Mouse (Mus musculus): ENCODE measurements around the gene Adcy5. TPM values are rescaled to one million over a fixed set of nuclear protein-coding genes. Genes with fewer than 3 reads are reported as not detected.

The Adcy5 gene
- polyA plus RNA-seq, 1 experiment = 2.0 TPM

- TF ChIP-seq POLR2A (IDR thresholded peaks at IDR 0.05; ENCODE audit: borderline replicate concordance, control insufficient read depth, low read depth, low read length) (no peak), CTCF (IDR thresholded peaks at IDR 0.05; ENCODE audit: control insufficient read depth, insufficient read depth, low read length) (no peak)
- Histone ChIP-seq H3K4me1 (ENCODE audit: control insufficient read depth, insufficient read depth, low read length) (no peaks in the 10 kb centered on the region), H3K4me3 (replicated peaks; ENCODE audit: control insufficient read depth, low read depth, low read length) (no peak overlapping the region), H3K27ac (ENCODE audit: control insufficient read depth, insufficient read depth, low read depth, low read length, poor library complexity) (no peak overlapping the region)
- 85% methylated on average over 5 of the region's 5 CpGs for WGBS
Measured at GRCm38 (mm10) chr16:35215498-35215897, 60.8 kb downstream of the Adcy5 start.

- 79% methylated on average over 6 of the region's 6 CpGs for WGBS
- no peak overlapping the region for H3K27ac ChIP-seq (ENCODE audit: control insufficient read depth, insufficient read depth, low read depth, low read length, poor library complexity)
- H3K4me1 ChIP-seq (ENCODE audit: control insufficient read depth, insufficient read depth, low read length) = no peaks in the 10 kb centered on the region
- no peak for TF ChIP-seq POLR2A (IDR thresholded peaks at IDR 0.05; ENCODE audit: borderline replicate concordance, control insufficient read depth, low read depth, low read length)
- no peak for TF ChIP-seq CTCF (IDR thresholded peaks at IDR 0.05; ENCODE audit: control insufficient read depth, insufficient read depth, low read length)
- H3K4me3 ChIP-seq (replicated peaks; ENCODE audit: control insufficient read depth, low read depth, low read length) = no peak overlapping the region
Measured at GRCm38 (mm10) chr16:35216826-35217491, 62.3 kb downstream of the Adcy5 start.

- TF ChIP-seq POLR2A (IDR thresholded peaks at IDR 0.05; ENCODE audit: borderline replicate concordance, control insufficient read depth, low read depth, low read length) = no peak
- no peak for TF ChIP-seq CTCF (IDR thresholded peaks at IDR 0.05; ENCODE audit: control insufficient read depth, insufficient read depth, low read length)
- 81% methylated on average over 5 of the region's 5 CpGs for WGBS
Measured at GRCm38 (mm10) chr16:35220412-35220811, 65.7 kb downstream of the Adcy5 start.

GRCm38 (mm10) chr16:35221581-35221980, 66.9 kb downstream of the Adcy5 start:
- H3K27ac ChIP-seq (ENCODE audit: control insufficient read depth, insufficient read depth, low read depth, low read length, poor library complexity) = no peak overlapping the region
- WGBS = 79% methylated on average over 4 of the region's 4 CpGs
- H3K4me1 ChIP-seq (ENCODE audit: control insufficient read depth, insufficient read depth, low read length) = no peaks in the 10 kb centered on the region
- H3K4me3 ChIP-seq (replicated peaks; ENCODE audit: control insufficient read depth, low read depth, low read length) = no peak overlapping the region
- TF ChIP-seq CTCF (IDR thresholded peaks at IDR 0.05; ENCODE audit: control insufficient read depth, insufficient read depth, low read length) = no peak
- no peak for TF ChIP-seq POLR2A (IDR thresholded peaks at IDR 0.05; ENCODE audit: borderline replicate concordance, control insufficient read depth, low read depth, low read length)

More at GRCm38 (mm10) chr16:35220412-35220811, 65.7 kb downstream of the Adcy5 start:
- Histone ChIP-seq H3K4me1 (ENCODE audit: control insufficient read depth, insufficient read depth, low read length) (no peaks in the 10 kb centered on the region), H3K4me3 (replicated peaks; ENCODE audit: control insufficient read depth, low read depth, low read length) (no peak overlapping the region), H3K27ac (ENCODE audit: control insufficient read depth, insufficient read depth, low read depth, low read length, poor library complexity) (no peak overlapping the region)

GRCm38 (mm10) chr16:35223930-35224329, 69.3 kb downstream of the Adcy5 start:
- TF ChIP-seq CTCF (IDR thresholded peaks at IDR 0.05; ENCODE audit: control insufficient read depth, insufficient read depth, low read length) = no peak
- no peak for TF ChIP-seq POLR2A (IDR thresholded peaks at IDR 0.05; ENCODE audit: borderline replicate concordance, control insufficient read depth, low read depth, low read length)
- no peak overlapping the region for H3K27ac ChIP-seq (ENCODE audit: control insufficient read depth, insufficient read depth, low read depth, low read length, poor library complexity)
- H3K4me1 ChIP-seq (ENCODE audit: control insufficient read depth, insufficient read depth, low read length) = no peaks in the 10 kb centered on the region
- H3K4me3 ChIP-seq (replicated peaks; ENCODE audit: control insufficient read depth, low read depth, low read length) = no peak overlapping the region
- WGBS = 47% methylated on average over 4 of the region's 4 CpGs

GRCm38 (mm10) chr16:35224716-35225115, 70.0 kb downstream of the Adcy5 start:
- WGBS = 78% methylated on average over 14 of the region's 14 CpGs
- H3K4me1 ChIP-seq (ENCODE audit: control insufficient read depth, insufficient read depth, low read length) = no peaks in the 10 kb centered on the region
- no peak overlapping the region for H3K27ac ChIP-seq (ENCODE audit: control insufficient read depth, insufficient read depth, low read depth, low read length, poor library complexity)
- TF ChIP-seq POLR2A (IDR thresholded peaks at IDR 0.05; ENCODE audit: borderline replicate concordance, control insufficient read depth, low read depth, low read length) = no peak
- no peak overlapping the region for H3K4me3 ChIP-seq (replicated peaks; ENCODE audit: control insufficient read depth, low read depth, low read length)

- TF ChIP-seq POLR2A (IDR thresholded peaks at IDR 0.05; ENCODE audit: borderline replicate concordance, control insufficient read depth, low read depth, low read length) = no peak
- TF ChIP-seq CTCF (IDR thresholded peaks at IDR 0.05; ENCODE audit: control insufficient read depth, insufficient read depth, low read length) = no peak
- 2% methylated on average over 11 of the region's 11 CpGs for WGBS
- Histone ChIP-seq H3K27ac (ENCODE audit: control insufficient read depth, insufficient read depth, low read depth, low read length, poor library complexity) (no peak overlapping the region), H3K4me3 (replicated peaks; ENCODE audit: control insufficient read depth, low read depth, low read length) (no peak overlapping the region), H3K4me1 (ENCODE audit: control insufficient read depth, insufficient read depth, low read length) (no peaks in the 10 kb centered on the region)
Measured at GRCm38 (mm10) chr16:35229582-35229981, 74.9 kb downstream of the Adcy5 start.

- H3K4me1 ChIP-seq (ENCODE audit: control insufficient read depth, insufficient read depth, low read length) = no peaks in the 10 kb centered on the region
- no peak overlapping the region for H3K4me3 ChIP-seq (replicated peaks; ENCODE audit: control insufficient read depth, low read depth, low read length)
- TF ChIP-seq POLR2A (IDR thresholded peaks at IDR 0.05; ENCODE audit: borderline replicate concordance, control insufficient read depth, low read depth, low read length) (no peak), CTCF (IDR thresholded peaks at IDR 0.05; ENCODE audit: control insufficient read depth, insufficient read depth, low read length) (no peak)
- no peak overlapping the region for H3K27ac ChIP-seq (ENCODE audit: control insufficient read depth, insufficient read depth, low read depth, low read length, poor library complexity)
- WGBS = 57% methylated on average over 14 of the region's 14 CpGs
Measured at GRCm38 (mm10) chr16:35232153-35232750, 77.6 kb downstream of the Adcy5 start.
